Mouse (Mus musculus): ENCODE data around the gene Fcrlb. TPM values are rescaled to one million over a fixed set of nuclear protein-coding genes. Genes with fewer than 3 reads are reported as not detected.
"Not testable (repeated sequence)": the region's sequence is repeated elsewhere in the genome, so short reads cannot be mapped to it uniquely, and the experiment has no call there.

Gene Fcrlb
- not detected in 2 replicates for polyA plus RNA-seq (2012; ENCODE audit: insufficient read depth, insufficient read length, missing spikeins)

DNA sequence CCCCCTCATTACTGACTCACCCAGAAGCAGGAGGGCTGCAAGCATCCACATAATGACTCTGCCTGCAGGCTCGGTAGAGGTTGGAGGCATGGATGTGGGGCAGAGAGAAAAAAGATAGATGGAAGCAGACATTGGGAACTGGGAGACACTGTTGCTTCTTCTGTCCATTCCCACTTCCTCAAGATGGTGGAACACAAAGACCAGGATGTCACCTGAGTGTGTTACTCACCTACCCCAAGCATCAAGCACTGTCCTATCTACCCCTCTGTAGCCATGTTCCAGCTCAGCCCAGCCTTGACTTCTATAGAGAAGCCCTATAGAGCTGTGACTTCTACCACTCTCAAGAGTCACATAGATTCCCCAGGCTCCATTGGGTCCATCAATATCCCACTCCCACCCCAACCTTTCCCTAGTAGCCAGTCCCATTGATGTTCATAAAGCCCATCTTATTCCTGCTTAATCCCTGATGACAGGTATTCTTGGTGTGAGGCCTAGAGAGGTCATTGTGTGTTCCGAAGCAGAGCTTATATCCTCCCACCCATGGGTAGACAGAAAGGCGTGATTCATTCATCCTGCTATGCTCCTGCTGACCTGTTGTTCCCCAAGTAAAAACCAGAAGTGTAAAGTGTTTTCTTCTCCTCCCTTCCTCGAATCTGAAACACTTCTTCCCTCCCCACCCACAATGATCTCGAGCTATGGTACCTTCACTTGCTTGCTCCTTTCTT is at the start of gene Fcrlb:
Fcrlb (minus strand) TSS at position 51 of the 725 bp plus-strand sequence.
- H3K27ac ChIP-seq (replicated peaks; ENCODE audit: low read depth, low read length): no peak within 1 kb of the TSS
- no peak within 1 kb of the TSS for H3K4me3 ChIP-seq (ENCODE audit: insufficient read depth, low read depth, low read length)
- H3K4me1 ChIP-seq (ENCODE audit: control insufficient read depth, insufficient read depth, insufficient read length, low read length): no peaks in the 10 kb centered on the region

GRCm38 (mm10) chr1:170962301-170962700 is 49.6 kb upstream of the Fcrlb start:
- Histone ChIP-seq H3K4me3 (ENCODE audit: insufficient read depth, low read depth, low read length) (no peak overlapping the region), H3K4me1 (ENCODE audit: control insufficient read depth, insufficient read depth, insufficient read length, low read length) (no peaks in the 10 kb centered on the region), H3K27ac (replicated peaks; ENCODE audit: low read depth, low read length) (no peak overlapping the region)

- Histone ChIP-seq H3K4me1 (ENCODE audit: control insufficient read depth, insufficient read depth, insufficient read length, low read length) (no peaks in the 10 kb centered on the region), H3K4me3 (ENCODE audit: insufficient read depth, low read depth, low read length) (no peak overlapping the region), H3K27ac (replicated peaks; ENCODE audit: low read depth, low read length) (no peak overlapping the region)
These were observed 48.4 kb upstream of the Fcrlb start for GRCm38 (mm10) chr1:170961101-170961500.

DNA sequence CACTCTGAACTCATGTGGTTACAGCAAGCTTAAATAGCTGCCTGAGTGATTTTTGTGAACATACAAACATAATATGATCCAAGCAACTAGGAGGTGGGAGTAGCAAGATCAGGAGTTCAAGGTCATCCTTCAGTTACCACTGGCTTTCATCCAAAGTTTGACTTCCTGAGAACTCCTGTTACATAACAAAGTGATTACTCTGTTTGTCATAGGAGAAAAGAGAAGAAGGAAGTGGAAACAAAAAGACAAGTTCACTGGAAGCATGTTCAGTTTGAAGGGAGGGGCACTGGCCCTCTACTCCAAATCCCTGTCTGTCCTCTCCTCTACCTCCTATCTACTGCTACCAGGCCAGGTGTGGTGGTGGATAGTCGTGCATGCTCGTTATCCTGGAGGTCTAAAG is 47.0 kb upstream of the Fcrlb start:
- H3K4me3 ChIP-seq (ENCODE audit: insufficient read depth, low read depth, low read length): no peak overlapping the region
- H3K4me1 ChIP-seq (ENCODE audit: control insufficient read depth, insufficient read depth, insufficient read length, low read length): no peaks in the 10 kb centered on the region
- no peak overlapping the region; the same call in 1 of the 2 replicates for H3K27ac ChIP-seq (replicated peaks; ENCODE audit: low read depth, low read length)

- no peaks in the 10 kb centered on the region for H3K4me1 ChIP-seq (ENCODE audit: control insufficient read depth, insufficient read depth, insufficient read length, low read length)
These were observed 45.5 kb upstream of the Fcrlb start for GRCm38 (mm10) chr1:170958225-170958624.

DNA sequence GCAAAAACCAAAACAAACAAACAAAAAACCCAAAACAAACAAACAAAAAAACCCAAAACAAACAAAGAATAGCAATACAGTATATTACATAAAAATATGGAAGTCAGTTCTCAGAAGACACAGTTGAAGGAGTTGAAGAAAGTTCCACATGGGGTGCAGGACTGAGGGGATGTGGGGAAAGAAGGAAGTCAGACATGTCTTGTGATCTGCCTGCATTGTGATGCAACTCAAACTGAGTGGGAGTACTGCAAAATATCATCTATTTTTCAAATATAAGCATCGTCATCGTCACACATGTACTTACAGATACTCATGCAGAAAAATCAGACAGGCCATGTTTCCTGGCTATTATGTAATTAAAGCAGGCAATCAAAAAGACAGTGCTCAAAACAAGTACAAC is 40.5 kb upstream of the Fcrlb start:
- no peak overlapping the region for H3K4me3 ChIP-seq (ENCODE audit: insufficient read depth, low read depth, low read length)
- H3K4me1 ChIP-seq (ENCODE audit: control insufficient read depth, insufficient read depth, insufficient read length, low read length): no peaks in the 10 kb centered on the region
- no peak overlapping the region for H3K27ac ChIP-seq (replicated peaks; ENCODE audit: low read depth, low read length)

More at GRCm38 (mm10) chr1:170958225-170958624, 45.5 kb upstream of the Fcrlb start:
- Histone ChIP-seq H3K4me3 (ENCODE audit: insufficient read depth, low read depth, low read length) (no peak overlapping the region), H3K27ac (replicated peaks; ENCODE audit: low read depth, low read length) (no peak overlapping the region)

GRCm38 (mm10) chr1:170950772-170951171 is 38.0 kb upstream of the Fcrlb start:
- H3K4me3 ChIP-seq (ENCODE audit: insufficient read depth, low read depth, low read length): no peak overlapping the region
- H3K27ac ChIP-seq (replicated peaks; ENCODE audit: low read depth, low read length): no peak overlapping the region
- H3K4me1 ChIP-seq (ENCODE audit: control insufficient read depth, insufficient read depth, insufficient read length, low read length): no peaks in the 10 kb centered on the region

GRCm38 (mm10) chr1:170944908-170945307 is 32.2 kb upstream of the Fcrlb start:
- not testable (repeated sequence) for H3K27ac ChIP-seq (replicated peaks; ENCODE audit: low read depth, low read length); H3K4me1 ChIP-seq (ENCODE audit: control insufficient read depth, insufficient read depth, insufficient read length, low read length); H3K4me3 ChIP-seq (ENCODE audit: insufficient read depth, low read depth, low read length)

DNA sequence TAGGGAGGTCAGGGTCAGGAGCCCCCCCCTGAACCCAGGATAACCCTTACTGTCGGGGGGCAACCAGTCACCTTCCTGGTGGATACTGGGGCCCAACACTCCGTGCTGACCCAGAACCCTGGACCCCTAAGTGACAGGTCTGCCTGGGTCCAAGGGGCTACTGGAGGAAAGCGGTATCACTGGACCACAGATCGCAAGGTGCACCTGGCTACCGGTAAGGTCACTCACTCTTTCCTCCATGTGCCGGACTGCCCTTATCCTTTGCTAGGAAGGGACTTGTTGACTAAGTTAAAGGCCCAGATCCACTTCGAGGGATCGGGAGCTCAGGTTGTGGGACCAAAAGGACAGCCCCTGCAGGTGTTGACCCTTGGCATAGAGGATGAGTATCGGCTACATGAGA is 31.4 kb upstream of the Fcrlb start:
- H3K4me3 ChIP-seq (ENCODE audit: insufficient read depth, low read depth, low read length); H3K27ac ChIP-seq (replicated peaks; ENCODE audit: low read depth, low read length); H3K4me1 ChIP-seq (ENCODE audit: control insufficient read depth, insufficient read depth, insufficient read length, low read length): not testable (repeated sequence)

DNA sequence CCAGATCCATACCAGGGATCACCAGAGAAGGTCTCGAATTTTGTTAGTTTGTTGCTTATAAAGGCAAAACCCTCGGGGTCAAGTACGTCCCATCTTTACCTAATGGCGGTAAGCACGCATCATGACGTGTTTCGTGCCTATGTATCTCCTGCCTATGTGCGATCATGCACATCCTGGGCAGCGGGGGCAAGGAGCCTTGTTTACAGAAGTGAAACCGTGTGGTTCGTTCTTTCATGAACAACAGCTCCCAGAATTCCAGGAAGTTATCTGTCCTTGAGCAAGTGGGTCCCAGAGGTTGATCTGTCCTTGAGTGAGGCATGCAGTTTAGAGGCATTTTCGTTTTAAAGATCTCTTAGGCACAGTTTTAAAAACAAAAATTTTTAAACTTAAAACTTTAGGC is 26.5 kb upstream of the Fcrlb start:
- Histone ChIP-seq H3K27ac (replicated peaks; ENCODE audit: low read depth, low read length) (no peak overlapping the region), H3K4me3 (ENCODE audit: insufficient read depth, low read depth, low read length) (no peak overlapping the region)

DNA sequence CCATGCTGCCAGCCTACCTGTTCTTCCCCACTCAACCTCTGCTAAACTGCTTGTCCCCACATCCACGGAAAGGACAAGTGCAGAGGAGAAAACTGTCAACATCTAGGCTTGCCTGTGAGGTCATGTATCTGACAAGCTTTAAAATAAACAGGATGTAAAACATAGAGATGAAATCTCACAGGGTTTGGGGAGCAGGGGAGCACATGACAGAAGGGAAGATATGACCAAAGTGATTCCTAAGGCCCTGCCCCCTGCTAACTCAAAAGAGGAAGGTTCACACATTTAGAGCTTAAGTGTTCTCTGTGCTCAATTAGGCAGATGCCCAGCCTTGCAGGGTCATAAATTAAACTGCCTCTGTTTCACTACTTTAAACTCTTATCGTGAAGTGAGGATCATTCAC is 21.6 kb upstream of the Fcrlb start:
- H3K4me3 ChIP-seq (ENCODE audit: insufficient read depth, low read depth, low read length): no peak overlapping the region
- H3K4me1 ChIP-seq (ENCODE audit: control insufficient read depth, insufficient read depth, insufficient read length, low read length): no peaks in the 10 kb centered on the region
- H3K27ac ChIP-seq (replicated peaks; ENCODE audit: low read depth, low read length): peak overlapping the region; percentile 48; the same call in 1 of the 2 replicates

More for the DNA sequence above, 26.5 kb upstream of the Fcrlb start:
- no peaks in the 10 kb centered on the region for H3K4me1 ChIP-seq (ENCODE audit: control insufficient read depth, insufficient read depth, insufficient read length, low read length)

- Histone ChIP-seq H3K27ac (replicated peaks; ENCODE audit: low read depth, low read length) (no peak overlapping the region), H3K4me1 (ENCODE audit: control insufficient read depth, insufficient read depth, insufficient read length, low read length) (no peaks in the 10 kb centered on the region), H3K4me3 (ENCODE audit: insufficient read depth, low read depth, low read length) (no peak overlapping the region)
These were observed 21.2 kb upstream of the Fcrlb start for GRCm38 (mm10) chr1:170933940-170934339.

GRCm38 (mm10) chr1:170933386-170933920 is 20.7 kb upstream of the Fcrlb start:
- Histone ChIP-seq H3K4me1 (ENCODE audit: control insufficient read depth, insufficient read depth, insufficient read length, low read length) (no peaks in the 10 kb centered on the region), H3K4me3 (ENCODE audit: insufficient read depth, low read depth, low read length) (no peak overlapping the region), H3K27ac (replicated peaks; ENCODE audit: low read depth, low read length) (no peak overlapping the region)

- Histone ChIP-seq H3K27ac (replicated peaks; ENCODE audit: low read depth, low read length) (no peak overlapping the region), H3K4me1 (ENCODE audit: control insufficient read depth, insufficient read depth, insufficient read length, low read length) (no peaks in the 10 kb centered on the region), H3K4me3 (ENCODE audit: insufficient read depth, low read depth, low read length) (no peak overlapping the region)
These were observed 19.3 kb upstream of the Fcrlb start for GRCm38 (mm10) chr1:170932043-170932442.

DNA sequence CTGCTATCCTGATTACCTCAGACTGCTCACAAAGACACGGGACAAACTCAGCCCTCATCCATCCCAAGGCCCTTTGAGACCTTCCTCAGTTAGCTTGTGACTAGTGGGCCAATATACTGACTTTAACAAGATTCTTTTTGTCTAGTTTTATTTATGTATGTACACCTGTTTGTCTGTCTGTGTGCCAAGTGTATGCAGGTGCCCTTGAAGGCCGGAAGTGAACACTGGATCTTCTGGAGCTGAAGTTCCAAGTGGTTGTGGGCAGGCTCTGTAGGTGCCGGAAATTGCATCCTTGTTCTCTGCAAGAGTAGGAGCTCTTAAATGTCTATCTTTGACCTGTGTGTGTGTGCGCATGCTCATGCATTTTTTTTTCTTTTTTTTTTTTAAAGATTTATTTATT is 16.5 kb upstream of the Fcrlb start:
- Histone ChIP-seq H3K27ac (replicated peaks; ENCODE audit: low read depth, low read length) (no peak overlapping the region), H3K4me1 (ENCODE audit: control insufficient read depth, insufficient read depth, insufficient read length, low read length) (no peaks in the 10 kb centered on the region), H3K4me3 (ENCODE audit: insufficient read depth, low read depth, low read length) (no peak overlapping the region)

- Histone ChIP-seq H3K27ac (replicated peaks; ENCODE audit: low read depth, low read length) (no peak overlapping the region), H3K4me3 (ENCODE audit: insufficient read depth, low read depth, low read length) (no peak overlapping the region), H3K4me1 (ENCODE audit: control insufficient read depth, insufficient read depth, insufficient read length, low read length) (no peaks in the 10 kb centered on the region)
These were observed 15.7 kb upstream of the Fcrlb start for GRCm38 (mm10) chr1:170928467-170928866.

All from brown adipose tissue, adult 24 weeks (tissue).